Mouse (Mus musculus): ENCODE results near the gene Ift122. TPM values are rescaled to one million over a fixed set of nuclear protein-coding genes. Genes with fewer than 3 reads are reported as not detected.

The Ift122 gene
- polyA plus RNA-seq, 1 experiment = 21.4 TPM

DNA sequence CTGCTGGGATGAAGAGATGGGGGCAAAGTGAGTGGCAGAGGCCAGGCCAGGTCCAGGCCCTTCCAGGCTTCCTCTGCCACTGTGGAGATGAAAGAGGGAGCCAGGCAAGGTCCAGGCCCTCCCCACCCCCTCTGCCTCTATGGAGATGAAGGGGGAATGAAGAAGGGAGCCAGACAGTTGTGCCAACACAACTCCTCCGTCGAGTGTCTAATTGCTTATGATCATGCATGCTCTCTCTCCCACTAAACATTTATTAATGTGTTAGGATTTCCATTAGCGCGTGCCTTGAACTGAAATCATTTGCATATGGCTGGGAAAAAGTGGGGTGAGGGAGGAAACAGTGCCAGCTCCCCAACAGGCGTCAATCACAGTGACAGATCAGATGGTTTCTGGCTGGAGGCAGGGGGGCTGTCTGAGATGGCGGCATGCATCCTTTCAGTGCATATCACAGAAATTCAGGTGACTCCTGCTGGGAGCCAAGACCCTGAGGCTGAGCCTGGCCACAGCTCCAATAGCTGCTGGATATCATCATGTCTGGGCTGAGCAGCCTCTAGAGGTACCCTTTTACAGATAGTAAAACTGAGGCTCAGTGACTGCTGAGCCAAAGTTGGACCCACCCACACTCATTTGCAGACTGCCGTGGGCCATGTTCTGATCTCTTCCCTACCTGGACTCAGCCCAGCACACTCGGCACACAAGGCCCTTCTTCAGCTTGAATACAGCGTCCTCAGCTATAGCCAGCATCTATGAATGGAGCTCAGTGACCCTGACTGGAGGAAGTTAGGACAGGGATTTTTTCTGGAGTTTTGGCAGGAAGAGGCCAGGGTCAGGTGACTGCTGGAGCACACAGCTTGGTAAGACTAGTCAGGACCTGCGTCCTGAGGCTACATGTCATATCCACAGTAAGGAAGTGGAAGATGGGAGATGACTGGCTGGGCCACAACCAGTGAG lies 74.3 kb downstream of the Ift122 start:
- no peaks in the 10 kb centered on the region for H3K79me2 ChIP-seq (ENCODE audit: control insufficient read depth, insufficient read depth)
- no peak for TF ChIP-seq USF1 (IDR thresholded peaks at IDR 0.05; ENCODE audit: low read depth)
- TF ChIP-seq MYOG (IDR thresholded peaks at IDR 0.05; ENCODE audit: control insufficient read depth in 1 of 3, insufficient read depth in 1 of 3, insufficient read length in 2 of 3, low read depth in 2 of 3) = no peak
- no peak for TF ChIP-seq MAX (IDR thresholded peaks at IDR 0.05; ENCODE audit: low read depth)
- TF ChIP-seq POLR2A (IDR thresholded peaks at IDR 0.05; ENCODE audit: insufficient read length, low read depth) = no peak
- no peak for TF ChIP-seq E2F4 (IDR thresholded peaks at IDR 0.05; ENCODE audit: insufficient read depth)
- TF ChIP-seq CEBPB (IDR thresholded peaks at IDR 0.05; ENCODE audit: insufficient read depth, poor library complexity, severe bottlenecking) = no peak
- no peak for TF ChIP-seq TCF12 (IDR thresholded peaks at IDR 0.05; ENCODE audit: insufficient read depth, poor library complexity, severe bottlenecking)
- TF ChIP-seq POLR2AphosphoS2 (IDR thresholded peaks at IDR 0.05; ENCODE audit: insufficient read length, low read depth) = no peak
- no peak for TF ChIP-seq TCF3 (IDR thresholded peaks at IDR 0.05; ENCODE audit: insufficient read length, low read depth)
- TF ChIP-seq MYOD1 (IDR thresholded peaks at IDR 0.05; ENCODE audit: control insufficient read depth in 1 of 3, insufficient read length in 2 of 3, low read depth in 2 of 3) = no peak
- no peak for TF ChIP-seq REST (IDR thresholded peaks at IDR 0.05; ENCODE audit: insufficient read depth, insufficient read length)
- no peak for TF ChIP-seq SRF (IDR thresholded peaks at IDR 0.05; ENCODE audit: control insufficient read depth, insufficient read length, low read depth)
- no peak overlapping the region for H3K4me2 ChIP-seq (ENCODE audit: low read depth)
- no peaks in the 10 kb centered on the region for H3K36me3 ChIP-seq (ENCODE audit: control insufficient read depth, insufficient read depth)
- H3ac ChIP-seq (ENCODE audit: control insufficient read depth, insufficient read length) = no peak overlapping the region
- H3K4me3 ChIP-seq = no peak overlapping the region
- no peaks in the 10 kb centered on the region for H3K27me3 ChIP-seq (ENCODE audit: control insufficient read depth, insufficient read depth, insufficient read length)

DNA sequence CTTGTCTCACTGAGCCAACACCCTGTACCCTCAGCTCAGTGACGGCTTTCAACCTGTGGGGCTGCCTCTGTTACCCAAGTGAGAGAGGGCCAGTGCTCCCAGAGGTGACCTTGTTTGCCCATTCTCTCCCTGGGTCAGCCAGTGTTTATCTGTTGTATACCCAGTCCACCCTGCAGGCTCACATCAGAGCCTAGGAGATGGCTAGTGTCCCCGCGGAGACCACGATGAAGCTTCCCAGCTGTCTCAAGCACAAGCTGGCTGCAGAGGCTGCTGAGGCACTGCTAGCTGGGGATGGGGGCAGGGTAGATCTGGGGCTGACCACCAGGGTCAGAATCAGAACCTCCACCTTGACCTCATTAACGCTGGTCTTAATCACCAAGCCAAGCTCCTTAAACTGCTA lies 76.7 kb downstream of the Ift122 start:
- Histone ChIP-seq H3ac (ENCODE audit: control insufficient read depth, insufficient read length) (no peak overlapping the region), H3K36me3 (ENCODE audit: control insufficient read depth, insufficient read depth) (no peaks in the 10 kb centered on the region), H3K4me3 (no peak overlapping the region), H3K79me2 (ENCODE audit: control insufficient read depth, insufficient read depth) (no peaks in the 10 kb centered on the region), H3K4me2 (ENCODE audit: low read depth) (no peak overlapping the region), H3K27me3 (ENCODE audit: control insufficient read depth, insufficient read depth, insufficient read length) (no peaks in the 10 kb centered on the region)
- TF ChIP-seq USF1 (IDR thresholded peaks at IDR 0.05; ENCODE audit: low read depth) = no peak
- no peak for TF ChIP-seq TCF3 (IDR thresholded peaks at IDR 0.05; ENCODE audit: insufficient read length, low read depth)
- no peak for TF ChIP-seq E2F4 (IDR thresholded peaks at IDR 0.05; ENCODE audit: insufficient read depth)
- no peak for TF ChIP-seq SRF (IDR thresholded peaks at IDR 0.05; ENCODE audit: control insufficient read depth, insufficient read length, low read depth)
- TF ChIP-seq CEBPB (IDR thresholded peaks at IDR 0.05; ENCODE audit: insufficient read depth, poor library complexity, severe bottlenecking) = no peak
- TF ChIP-seq MAX (IDR thresholded peaks at IDR 0.05; ENCODE audit: low read depth) = no peak
- TF ChIP-seq REST (IDR thresholded peaks at IDR 0.05; ENCODE audit: insufficient read depth, insufficient read length) = no peak
- TF ChIP-seq POLR2AphosphoS2 (IDR thresholded peaks at IDR 0.05; ENCODE audit: insufficient read length, low read depth) = no peak
- no peak for TF ChIP-seq POLR2A (IDR thresholded peaks at IDR 0.05; ENCODE audit: insufficient read length, low read depth)

DNA sequence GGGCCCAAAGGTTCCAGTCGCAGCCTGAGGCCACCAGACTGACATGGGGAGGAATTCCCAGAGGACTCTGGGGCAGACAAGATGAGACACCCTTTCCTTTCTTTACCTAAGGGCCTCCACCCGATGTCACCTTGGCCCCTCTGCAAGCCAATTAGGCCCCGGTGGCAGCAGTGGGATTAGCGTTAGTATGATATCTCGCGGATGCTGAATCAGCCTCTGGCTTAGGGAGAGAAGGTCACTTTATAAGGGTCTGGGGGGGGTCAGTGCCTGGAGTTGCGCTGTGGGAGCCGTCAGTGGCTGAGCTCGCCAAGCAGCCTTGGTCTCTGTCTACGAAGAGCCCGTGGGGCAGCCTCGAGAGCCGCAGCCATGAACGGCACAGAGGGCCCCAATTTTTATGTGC lies 78.4 kb downstream of the Ift122 start, which contains the start of gene Rho:
Gene Rho (plus strand): TSS at position 110 of the 400 bp plus-strand sequence.
- Histone ChIP-seq H3ac (ENCODE audit: control insufficient read depth, insufficient read length) (no peak within 1 kb of the TSS), H3K79me2 (ENCODE audit: control insufficient read depth, insufficient read depth) (no peaks in the 10 kb centered on the region), H3K4me2 (ENCODE audit: low read depth) (no peak within 1 kb of the TSS), H3K27me3 (ENCODE audit: control insufficient read depth, insufficient read depth, insufficient read length) (no peaks in the 10 kb centered on the region), H3K4me3 (no peak within 1 kb of the TSS), H3K36me3 (ENCODE audit: control insufficient read depth, insufficient read depth) (no peaks in the 10 kb centered on the region)
- TF ChIP-seq MAX (IDR thresholded peaks at IDR 0.05; ENCODE audit: low read depth) (no peak), POLR2A (IDR thresholded peaks at IDR 0.05; ENCODE audit: insufficient read length, low read depth) (no peak), TCF3 (IDR thresholded peaks at IDR 0.05; ENCODE audit: insufficient read length, low read depth) (no peak), REST (IDR thresholded peaks at IDR 0.05; ENCODE audit: insufficient read depth, insufficient read length) (no peak), E2F4 (IDR thresholded peaks at IDR 0.05; ENCODE audit: insufficient read depth) (no peak), MYOD1 (IDR thresholded peaks at IDR 0.05; ENCODE audit: control insufficient read depth in 1 of 3, insufficient read length in 2 of 3, low read depth in 2 of 3) (no peak), SRF (IDR thresholded peaks at IDR 0.05; ENCODE audit: control insufficient read depth, insufficient read length, low read depth) (no peak), MYOG (IDR thresholded peaks at IDR 0.05; ENCODE audit: control insufficient read depth in 1 of 3, insufficient read depth in 1 of 3, insufficient read length in 2 of 3, low read depth in 2 of 3) (no peak), TCF12 (IDR thresholded peaks at IDR 0.05; ENCODE audit: insufficient read depth, poor library complexity, severe bottlenecking) (no peak), CEBPB (IDR thresholded peaks at IDR 0.05; ENCODE audit: insufficient read depth, poor library complexity, severe bottlenecking) (no peak), POLR2AphosphoS2 (IDR thresholded peaks at IDR 0.05; ENCODE audit: insufficient read length, low read depth) (no peak), USF1 (IDR thresholded peaks at IDR 0.05; ENCODE audit: low read depth) (no peak)

DNA sequence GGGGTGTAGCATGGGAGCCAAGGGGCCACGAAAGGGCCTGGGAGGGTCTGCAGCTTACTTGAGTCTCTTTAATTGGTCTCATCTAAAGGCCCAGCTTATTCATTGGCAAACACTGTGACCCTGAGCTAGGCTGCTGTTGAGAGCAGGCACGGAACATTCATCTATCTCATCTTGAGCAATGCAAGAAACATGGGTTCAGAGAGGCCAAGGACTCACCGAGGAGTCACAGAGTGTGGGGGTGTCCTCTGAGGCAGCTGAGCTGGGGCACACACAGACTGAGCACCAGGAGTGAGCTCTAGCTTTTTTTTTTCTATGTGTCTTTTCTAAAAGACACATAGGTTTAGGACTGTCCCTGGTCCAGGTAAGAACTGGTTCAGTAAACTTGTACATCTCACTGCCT lies 79.1 kb downstream of the Ift122 start:
- Histone ChIP-seq H3K36me3 (ENCODE audit: control insufficient read depth, insufficient read depth) (no peaks in the 10 kb centered on the region), H3K27me3 (ENCODE audit: control insufficient read depth, insufficient read depth, insufficient read length) (no peaks in the 10 kb centered on the region), H3ac (ENCODE audit: control insufficient read depth, insufficient read length) (no peak overlapping the region), H3K79me2 (ENCODE audit: control insufficient read depth, insufficient read depth) (no peaks in the 10 kb centered on the region), H3K4me3 (no peak overlapping the region), H3K4me2 (ENCODE audit: low read depth) (no peak overlapping the region)
- no peak for TF ChIP-seq USF1 (IDR thresholded peaks at IDR 0.05; ENCODE audit: low read depth)
- TF ChIP-seq MYOG (IDR thresholded peaks at IDR 0.05; ENCODE audit: control insufficient read depth in 1 of 3, insufficient read depth in 1 of 3, insufficient read length in 2 of 3, low read depth in 2 of 3) = no peak
- TF ChIP-seq POLR2A (IDR thresholded peaks at IDR 0.05; ENCODE audit: insufficient read length, low read depth) = no peak
- no peak for TF ChIP-seq POLR2AphosphoS2 (IDR thresholded peaks at IDR 0.05; ENCODE audit: insufficient read length, low read depth)
- no peak for TF ChIP-seq MAX (IDR thresholded peaks at IDR 0.05; ENCODE audit: low read depth)
- TF ChIP-seq TCF12 (IDR thresholded peaks at IDR 0.05; ENCODE audit: insufficient read depth, poor library complexity, severe bottlenecking) = no peak
- TF ChIP-seq REST (IDR thresholded peaks at IDR 0.05; ENCODE audit: insufficient read depth, insufficient read length) = no peak
- TF ChIP-seq CEBPB (IDR thresholded peaks at IDR 0.05; ENCODE audit: insufficient read depth, poor library complexity, severe bottlenecking) = no peak
- TF ChIP-seq MYOD1 (IDR thresholded peaks at IDR 0.05; ENCODE audit: control insufficient read depth in 1 of 3, insufficient read length in 2 of 3, low read depth in 2 of 3) = no peak
- TF ChIP-seq TCF3 (IDR thresholded peaks at IDR 0.05; ENCODE audit: insufficient read length, low read depth) = no peak
- TF ChIP-seq E2F4 (IDR thresholded peaks at IDR 0.05; ENCODE audit: insufficient read depth) = no peak
- no peak for TF ChIP-seq SRF (IDR thresholded peaks at IDR 0.05; ENCODE audit: control insufficient read depth, insufficient read length, low read depth)

Measured in myocyte (in vitro differentiated cells).